Mouse (Mus musculus) hindbrain, embryonic 10.5 days (tissue): ENCODE measurements around the gene Ccs. TPM values are rescaled to one million over a fixed set of nuclear protein-coding genes. Genes with fewer than 3 reads are reported as not detected.
A peak's percentile ranks its signal among the peaks of the same experiment; 100 is the strongest.

Experiments
- DNase-seq: peaks from one replicate; pipeline ENCODE4 v3.0.0-alpha.2; 2017; ENCODE audit warnings: low spot score
- H3K27ac ChIP-seq: fragments of 300-500 bp; sonication (generic); 2 replicates; pipeline ENCODE4 v1.5.1; 2016; ENCODE audit warnings: mild to moderate bottlenecking, moderate library complexity
- H3K27me3 ChIP-seq: fragments of 300-500 bp; sonication (generic); 2 replicates; pipeline ENCODE4 v1.6.1; 2016; ENCODE audit warnings: mild to moderate bottlenecking; ENCODE audit not compliant: poor library complexity, insufficient read depth, severe bottlenecking
- H3K36me3 ChIP-seq: fragments of 300-500 bp; sonication (generic); 2 replicates; pipeline ENCODE4 v1.6.1; 2016; ENCODE audit warnings: mild to moderate bottlenecking, moderate library complexity
- H3K4me1 ChIP-seq: fragments of 300-500 bp; sonication (generic); replicated peaks from 2 replicates; pipeline ENCODE4 v1.6.1; 2016; ENCODE audit warnings: mild to moderate bottlenecking
- H3K4me3 ChIP-seq: fragments of 300-500 bp; sonication (generic); 2 replicates; pipeline ENCODE4 v1.5.1; 2016; ENCODE audit warnings: mild to moderate bottlenecking, moderate library complexity
- H3K9me3 ChIP-seq: fragments of 300-500 bp; sonication (generic); 2 replicates; pipeline ENCODE4 v1.6.1; 2016; ENCODE audit warnings: mild to moderate bottlenecking, moderate library complexity
- WGBS: fragments of 180-500 bp; shearing (Covaris S2); methylation state at CpG from one replicate; pipeline ENCODE4 v1.1.7; 2016; 5-methylcytosine and 5-hydroxymethylcytosine counted together
- polyA plus RNA-seq: library from polyadenylated mRNA; unstranded; fragments of >200 nt; fragmentation: Nextera tagmentation; extraction: Ambion mirVana; gene quantifications from 2 replicates; pipeline ENCODE4 v1.2.1, GENCODE M21; 2016

Gene Ccs
- polyA plus RNA-seq, 1 experiment from 2014 or later = 49.6 TPM

DNA sequence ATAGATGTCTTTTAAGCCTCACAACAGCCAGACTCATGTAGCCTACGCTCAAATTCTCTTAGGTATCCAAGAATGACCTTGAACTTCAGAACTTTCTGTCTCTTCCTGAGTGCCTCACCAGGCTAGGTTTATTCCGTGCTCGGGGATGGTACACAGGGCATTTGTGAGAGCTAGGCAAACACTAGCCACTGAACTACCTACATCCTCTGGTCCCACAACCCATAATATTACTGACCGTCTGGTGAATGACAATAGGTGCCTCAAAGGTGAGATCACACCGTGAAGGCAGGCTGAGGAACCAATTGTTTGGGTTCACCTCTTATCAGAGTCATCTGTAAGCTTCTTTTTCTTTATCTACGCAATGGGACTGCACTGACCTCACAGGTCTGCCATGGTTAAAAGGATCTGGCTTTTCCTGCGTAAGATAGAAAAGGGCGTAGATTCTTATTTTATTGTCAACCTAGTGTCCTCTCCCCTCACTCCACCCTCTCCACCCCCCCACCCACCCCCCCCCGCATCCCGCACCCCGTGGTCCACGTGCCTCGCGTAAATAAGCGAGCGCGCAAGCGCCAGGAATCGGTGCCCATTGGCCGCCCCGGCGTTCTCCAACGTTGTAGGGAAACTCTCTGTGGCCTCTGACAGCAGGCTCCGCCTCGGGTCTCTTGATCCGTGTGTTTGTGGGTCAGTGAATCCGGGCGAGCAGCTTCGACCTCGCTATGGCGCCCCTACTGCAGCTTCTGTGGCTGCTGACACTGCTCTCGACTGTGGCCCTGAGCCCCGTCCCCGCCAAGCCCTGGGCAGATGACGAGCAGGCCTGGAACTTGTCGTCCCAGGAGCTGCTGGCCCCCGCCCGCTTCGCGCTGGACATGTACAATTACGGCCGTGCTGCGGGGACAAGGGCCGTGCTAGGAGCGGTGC, 15.7 kb upstream of the Ccs start, which contains the start of gene Ctsf:
Ctsf (plus strand) TSS at position 579 of the 918 bp plus-strand sequence.
- Histone ChIP-seq H3K4me1 (peaks cover 24% of the 10 kb centered on the region), H3K27me3 (peaks cover 8% of the 10 kb centered on the region; the same call in 1 of the 2 replicates), H3K27ac (peak within 1 kb of the TSS; percentile 85), H3K36me3 (peaks cover 14% of the 10 kb centered on the region), H3K4me3 (peak within 1 kb of the TSS; percentile 70), H3K9me3 (no peaks in the 10 kb centered on the region)
- WGBS = 4% methylated on average over 45 of the region's 45 CpGs
- DNase-seq = peak; percentile 89

DNA sequence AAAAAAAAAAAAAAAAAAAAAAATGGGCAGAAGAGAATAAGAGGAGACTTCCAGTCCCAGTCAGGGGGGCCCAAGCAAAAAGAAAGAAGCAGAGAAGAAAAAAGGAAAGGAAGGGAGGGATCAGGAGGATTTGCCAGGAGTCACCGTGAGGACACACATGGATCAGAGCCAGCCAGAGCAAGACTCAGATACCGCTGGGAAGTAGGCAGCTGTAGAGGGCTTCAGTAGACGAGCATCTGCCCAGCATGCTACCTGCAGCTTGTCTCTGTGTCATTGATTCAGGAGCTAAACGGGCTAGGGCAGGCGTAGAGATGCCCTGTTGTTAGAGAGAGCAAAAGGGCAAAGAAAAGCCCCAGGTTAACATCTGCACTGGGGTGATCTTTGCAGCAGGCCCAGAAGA, 11.1 kb upstream of the Ccs start:
- no peak overlapping the region for H3K27ac ChIP-seq
- peaks cover 13% of the 10 kb centered on the region for H3K4me1 ChIP-seq
- WGBS = 48% methylated on average over 5 of the region's 5 CpGs
- H3K36me3 ChIP-seq = no peaks in the 10 kb centered on the region
- no peak for DNase-seq
- no peaks in the 10 kb centered on the region; the same call in 1 of the 2 replicates for H3K27me3 ChIP-seq
- H3K4me3 ChIP-seq = no peak overlapping the region
- H3K9me3 ChIP-seq = no peaks in the 10 kb centered on the region

DNA sequence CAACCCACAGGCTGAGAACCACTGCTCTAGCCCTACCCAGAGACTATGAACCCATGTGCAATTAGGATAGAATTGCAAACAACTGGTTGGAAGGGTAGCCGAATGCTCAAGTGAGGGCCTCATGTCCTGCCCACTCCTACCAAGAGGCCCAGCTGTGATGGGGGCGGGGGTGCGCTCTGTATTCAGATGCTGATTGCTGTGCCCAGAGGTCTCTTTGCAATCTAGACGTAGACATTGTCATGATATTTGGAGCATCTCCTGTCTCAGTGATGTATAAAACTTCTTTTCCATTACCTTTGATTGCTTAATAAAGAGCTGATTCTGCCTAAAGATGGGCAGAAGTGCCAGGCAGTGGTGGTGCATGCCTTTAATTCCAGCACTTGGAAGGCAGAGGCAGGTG, 10.7 kb upstream of the Ccs start:
- 53% methylated on average over 4 of the region's 4 CpGs for WGBS
- no peaks in the 10 kb centered on the region; the same call in 1 of the 2 replicates for H3K27me3 ChIP-seq
- H3K9me3 ChIP-seq = no peaks in the 10 kb centered on the region
- DNase-seq = no peak
- H3K4me1 ChIP-seq = peaks cover 9% of the 10 kb centered on the region
- no peaks in the 10 kb centered on the region for H3K36me3 ChIP-seq
- no peak overlapping the region for H3K4me3 ChIP-seq
- no peak overlapping the region for H3K27ac ChIP-seq

DNA sequence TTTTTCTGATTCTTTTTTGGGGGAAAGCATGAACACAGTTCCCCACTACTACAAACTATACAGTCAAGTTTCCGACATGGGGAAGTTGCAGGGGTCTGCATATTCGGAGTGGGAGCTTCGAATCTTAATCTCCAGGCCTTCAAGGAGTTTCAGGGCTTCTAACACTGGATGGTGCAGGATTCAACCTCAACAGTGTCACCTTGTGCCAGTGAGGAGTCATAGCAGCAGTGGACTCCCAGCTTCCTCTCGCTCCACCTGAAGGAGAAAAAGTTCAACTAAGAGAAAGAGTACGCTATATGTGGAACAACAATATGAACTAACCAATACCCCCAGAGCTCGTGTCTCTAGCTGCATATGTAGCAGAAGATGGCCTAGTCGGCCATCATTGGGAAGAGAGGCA, 8.4 kb upstream of the Ccs start:
- Histone ChIP-seq H3K9me3 (no peaks in the 10 kb centered on the region), H3K27me3 (peaks cover under 1% of the 10 kb centered on the region; the same call in 1 of the 2 replicates), H3K36me3 (no peaks in the 10 kb centered on the region), H3K27ac (no peak overlapping the region), H3K4me1 (0 out of 2 replicates have a peak, but pooled peaks cover 3% of the 10 kb centered on the region), H3K4me3 (no peak overlapping the region)
- DNase-seq = no peak
- WGBS = 40% methylated on average over 7 of the region's 7 CpGs

DNA sequence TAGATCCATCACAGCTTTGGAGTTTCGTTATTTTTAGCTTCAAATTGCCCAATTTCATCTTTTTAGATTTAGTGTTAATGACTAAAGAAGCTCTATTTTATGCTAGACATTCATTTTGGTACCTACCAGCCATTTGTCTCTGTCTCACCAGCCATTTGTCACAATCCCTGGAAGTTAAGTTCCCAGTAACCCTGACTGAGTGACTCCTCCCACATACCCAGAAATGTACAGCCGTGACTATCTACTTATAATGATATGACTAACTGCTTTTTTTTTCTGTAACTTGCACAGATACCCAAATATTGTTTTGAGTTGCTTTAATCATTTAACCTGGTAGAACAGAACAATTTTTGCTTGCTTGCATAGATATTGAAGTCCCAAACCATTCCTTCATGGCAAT, 6.7 kb upstream of the Ccs start:
- H3K9me3 ChIP-seq = no peaks in the 10 kb centered on the region
- H3K27ac ChIP-seq = no peak overlapping the region
- H3K27me3 ChIP-seq = peaks cover 17% of the 10 kb centered on the region
- no peak for DNase-seq
- WGBS = 77% methylated on average over 2 of the region's 2 CpGs
- 0 out of 2 replicates have a peak, but pooled peaks cover 3% of the 10 kb centered on the region for H3K4me1 ChIP-seq
- no peaks in the 10 kb centered on the region for H3K36me3 ChIP-seq
- H3K4me3 ChIP-seq = no peak overlapping the region

DNA sequence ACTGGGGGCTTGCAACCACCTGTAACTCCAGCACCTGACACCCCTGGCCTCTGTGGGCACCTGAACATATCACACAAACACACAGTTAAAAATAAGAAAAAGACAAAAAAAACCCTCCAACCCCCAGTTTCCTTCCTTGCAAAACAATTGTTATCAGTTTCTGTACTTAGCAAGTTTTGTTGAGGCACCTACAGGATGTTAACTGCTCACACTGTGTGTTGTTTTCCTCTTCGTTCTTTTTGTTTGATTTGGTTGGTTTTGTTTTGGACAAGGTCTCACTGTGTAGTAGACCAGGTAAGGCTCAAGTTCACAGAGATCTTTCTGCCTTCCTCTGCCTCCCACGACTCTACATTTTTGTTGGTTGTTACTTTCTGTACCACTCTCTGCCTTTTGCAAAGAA, 3.5 kb upstream of the Ccs start:
- WGBS = 82% methylated on average over 2 of the region's 2 CpGs

DNA sequence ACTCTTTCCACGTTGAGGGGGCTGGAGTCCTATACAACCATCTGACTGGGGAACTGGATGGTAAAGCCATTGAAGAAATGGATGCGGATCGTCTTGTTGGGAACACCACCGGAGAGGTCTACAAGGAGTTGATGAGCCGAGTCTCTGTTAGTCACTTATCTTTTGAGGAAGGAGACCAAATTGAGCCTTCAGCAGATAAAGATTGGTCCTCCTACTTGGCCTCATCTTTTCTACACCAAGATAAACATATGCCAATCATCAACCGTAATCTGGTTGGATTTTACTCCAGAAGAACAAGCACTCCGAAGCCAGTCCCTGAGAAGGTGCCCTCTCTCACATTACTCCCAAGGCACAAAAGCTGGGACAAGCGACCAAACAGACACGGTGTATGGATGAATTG, 1.7 kb upstream of the Ccs start:
- WGBS = 86% methylated on average over 9 of the region's 9 CpGs
- no peak for DNase-seq
- H3K4me1 ChIP-seq = peaks cover 20% of the 10 kb centered on the region
- H3K9me3 ChIP-seq = no peaks in the 10 kb centered on the region
- peaks cover 32% of the 10 kb centered on the region for H3K27me3 ChIP-seq
- H3K27ac ChIP-seq = no peak overlapping the region
- H3K36me3 ChIP-seq = peaks cover 3% of the 10 kb centered on the region; the same call in 1 of the 2 replicates
- H3K4me3 ChIP-seq = no peak overlapping the region

More for the DNA sequence above, 3.5 kb upstream of the Ccs start:
- Histone ChIP-seq H3K4me3 (no peak overlapping the region), H3K27ac (no peak overlapping the region), H3K36me3 (no peaks in the 10 kb centered on the region), H3K27me3 (peaks cover 32% of the 10 kb centered on the region), H3K9me3 (no peaks in the 10 kb centered on the region), H3K4me1 (peaks cover 20% of the 10 kb centered on the region)
- no peak for DNase-seq

DNA sequence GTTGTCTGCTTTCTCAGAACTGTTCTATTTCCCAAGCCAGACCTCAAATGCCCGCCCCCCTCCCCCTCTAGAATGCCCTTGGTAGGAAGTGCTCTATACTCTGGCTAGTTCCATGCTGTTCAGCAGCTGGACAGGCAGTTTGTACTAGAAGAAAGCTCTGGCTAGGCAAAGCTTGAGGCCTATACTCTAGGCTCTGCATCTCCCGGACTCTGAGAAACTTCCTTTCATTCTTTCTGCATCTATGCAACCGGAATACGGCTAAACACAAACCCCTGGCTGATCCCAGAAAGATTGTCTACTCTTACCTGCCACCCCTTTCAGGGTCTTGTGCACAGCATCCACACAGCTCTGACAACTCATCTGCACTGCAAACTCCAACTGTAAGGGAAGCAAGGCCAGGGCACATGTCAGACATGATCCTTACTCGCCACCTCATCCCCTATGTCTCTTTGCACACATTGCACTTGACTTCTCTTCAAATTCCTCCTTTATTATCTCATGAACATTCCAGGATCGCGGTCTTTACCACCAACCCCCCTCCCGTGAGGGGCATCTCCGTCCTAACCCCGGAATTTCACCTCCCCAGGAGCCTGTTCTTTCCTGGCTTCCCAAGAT, 499 bp downstream of the Ccs start:
- Histone ChIP-seq H3K27ac (peak overlapping the region; percentile 82), H3K36me3 (peaks cover 7% of the 10 kb centered on the region; the same call in 1 of the 2 replicates), H3K4me1 (peaks cover 20% of the 10 kb centered on the region), H3K9me3 (no peaks in the 10 kb centered on the region), H3K27me3 (peaks cover 32% of the 10 kb centered on the region), H3K4me3 (peak overlapping the region; percentile 62)
- no peak for DNase-seq
- 33% methylated on average over 10 of the region's 10 CpGs for WGBS

DNA sequence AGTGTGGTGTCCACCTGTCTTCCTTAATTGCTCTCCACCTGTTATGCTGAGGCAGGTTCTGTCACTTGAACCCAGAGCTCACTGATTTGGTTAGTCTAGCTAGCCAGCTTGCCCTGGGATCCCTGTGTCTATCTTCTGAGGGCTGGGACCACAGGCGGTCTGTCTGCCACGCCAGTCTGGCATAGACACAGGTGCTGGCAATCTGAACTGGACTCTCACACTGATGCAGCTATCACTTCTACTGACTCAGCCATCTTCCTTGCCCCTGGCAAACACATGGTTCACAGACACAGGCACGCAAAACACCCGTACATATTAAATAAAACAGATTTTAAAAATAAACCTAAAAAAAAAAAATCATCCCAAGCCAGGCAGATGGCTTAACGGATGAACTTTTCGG, 2.1 kb downstream of the Ccs start:
- Histone ChIP-seq H3K27ac (no peak overlapping the region), H3K36me3 (peaks cover 19% of the 10 kb centered on the region), H3K9me3 (no peaks in the 10 kb centered on the region), H3K27me3 (peaks cover 27% of the 10 kb centered on the region), H3K4me3 (no peak overlapping the region), H3K4me1 (peaks cover 24% of the 10 kb centered on the region)
- 95% methylated on average over 6 of the region's 6 CpGs for WGBS
- no peak for DNase-seq

DNA sequence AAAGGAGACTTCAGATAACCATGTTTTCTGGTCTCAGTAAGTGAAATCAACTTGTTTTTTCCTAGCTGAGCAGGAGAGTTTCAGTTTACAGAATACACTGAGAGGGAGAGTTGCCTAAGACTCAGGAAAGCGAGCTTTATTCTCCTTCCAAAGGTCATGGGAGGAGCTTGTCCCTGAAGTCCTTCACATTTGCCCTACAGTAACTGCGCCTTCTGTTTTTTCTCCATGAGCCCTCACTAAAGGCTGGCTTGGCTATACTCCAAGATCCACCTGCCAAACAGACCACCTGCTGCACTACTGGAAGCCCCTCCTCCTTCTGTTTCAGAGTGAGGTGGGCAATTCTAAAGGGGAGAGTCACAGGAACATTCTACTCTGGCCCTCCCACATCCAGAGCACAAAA, 3.0 kb downstream of the Ccs start:
- WGBS = 78% methylated on average over 2 of the region's 2 CpGs
- no peak for DNase-seq

DNA sequence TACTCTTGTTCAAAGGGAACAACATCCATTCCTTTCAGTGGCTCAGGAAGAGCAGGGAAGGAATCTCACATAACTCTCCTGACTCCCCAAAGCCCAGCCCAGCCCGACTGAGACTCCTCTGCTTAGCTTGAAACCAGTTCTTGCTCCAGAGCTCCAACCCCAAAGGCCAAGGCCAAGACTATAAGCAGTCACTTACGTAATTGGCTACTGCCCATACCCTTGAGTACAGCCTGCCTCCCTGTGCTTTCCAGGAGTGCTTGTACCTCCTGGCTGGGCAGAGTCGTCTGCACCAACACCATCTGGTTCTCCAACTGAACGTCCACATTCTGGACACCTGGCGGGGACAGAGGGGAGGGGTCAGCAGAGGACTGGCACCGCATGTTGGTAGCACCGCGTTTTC, 5.2 kb downstream of the Ccs start:
- Histone ChIP-seq H3K27me3 (no peaks in the 10 kb centered on the region), H3K4me3 (no peak overlapping the region), H3K4me1 (peaks cover 15% of the 10 kb centered on the region), H3K9me3 (no peaks in the 10 kb centered on the region), H3K36me3 (peaks cover 23% of the 10 kb centered on the region), H3K27ac (no peak overlapping the region)
- DNase-seq = no peak
- WGBS = 88% methylated on average over 8 of the region's 8 CpGs

More for the DNA sequence above, 3.0 kb downstream of the Ccs start:
- Histone ChIP-seq H3K4me3 (no peak overlapping the region), H3K4me1 (peaks cover 24% of the 10 kb centered on the region), H3K27ac (no peak overlapping the region), H3K9me3 (no peaks in the 10 kb centered on the region), H3K36me3 (peaks cover 23% of the 10 kb centered on the region), H3K27me3 (peaks cover 17% of the 10 kb centered on the region)

DNA sequence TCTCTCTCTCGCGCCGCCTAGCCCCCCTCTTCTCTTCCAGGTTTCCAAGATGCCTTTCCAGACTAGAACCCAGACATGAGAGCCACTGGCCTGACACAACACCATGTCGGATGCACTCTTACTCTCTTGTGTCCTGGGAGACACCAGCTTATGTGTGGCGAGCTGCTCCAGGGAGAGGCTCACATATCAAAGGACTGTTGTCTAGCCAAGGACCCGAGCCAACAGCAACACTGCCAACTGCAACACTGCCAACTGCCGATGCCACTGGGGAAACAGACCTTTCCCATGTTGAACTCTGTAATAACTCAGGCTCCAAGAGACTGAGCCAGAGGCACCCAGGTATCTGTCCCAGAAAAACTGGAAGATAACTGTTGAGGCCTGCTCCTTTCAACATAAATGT, 10.0 kb downstream of the Ccs start:
- 69% methylated on average over 7 of the region's 7 CpGs for WGBS

More for the DNA sequence above, 10.0 kb downstream of the Ccs start:
- Histone ChIP-seq H3K27ac (no peak overlapping the region), H3K27me3 (no peaks in the 10 kb centered on the region), H3K9me3 (no peaks in the 10 kb centered on the region), H3K4me1 (0 out of 2 replicates have a peak, but pooled peaks cover 4% of the 10 kb centered on the region), H3K4me3 (no peak overlapping the region), H3K36me3 (peaks cover 43% of the 10 kb centered on the region)
- DNase-seq = no peak
